Mouse (Mus musculus) thymus, postnatal 14 days (tissue): Measurements from ENCODE around the gene Cep85l.

Experiments
- DNase-seq: peaks from one replicate; pipeline ENCODE4 v3.0.0; 2021

The Cep85l gene

GRCm38 (mm10) chr10:53341288-53341965 lies 38.3 kb downstream of the Cep85l start:
- no peak for DNase-seq

DNA sequence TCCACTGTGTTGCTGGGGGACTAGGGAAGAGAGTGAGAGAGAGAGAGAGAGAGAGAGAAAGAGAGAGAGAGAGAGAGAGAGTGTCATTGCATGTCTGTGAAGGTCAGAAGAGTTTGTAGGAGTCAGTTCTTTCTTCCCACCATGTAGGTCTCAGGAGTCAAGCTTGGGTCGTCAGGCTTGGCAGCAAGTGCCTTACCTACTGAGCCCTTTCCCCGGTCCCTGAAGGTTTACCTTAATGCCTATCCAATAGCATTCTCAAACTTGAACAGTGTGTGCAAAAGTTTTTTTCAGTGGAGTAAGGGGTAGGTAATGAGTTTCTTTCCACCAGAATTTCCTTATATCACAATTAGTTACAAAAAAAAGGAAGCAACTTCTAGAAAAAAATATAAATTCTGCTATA lies 40.7 kb downstream of the Cep85l start:
- DNase-seq: no peak

DNA sequence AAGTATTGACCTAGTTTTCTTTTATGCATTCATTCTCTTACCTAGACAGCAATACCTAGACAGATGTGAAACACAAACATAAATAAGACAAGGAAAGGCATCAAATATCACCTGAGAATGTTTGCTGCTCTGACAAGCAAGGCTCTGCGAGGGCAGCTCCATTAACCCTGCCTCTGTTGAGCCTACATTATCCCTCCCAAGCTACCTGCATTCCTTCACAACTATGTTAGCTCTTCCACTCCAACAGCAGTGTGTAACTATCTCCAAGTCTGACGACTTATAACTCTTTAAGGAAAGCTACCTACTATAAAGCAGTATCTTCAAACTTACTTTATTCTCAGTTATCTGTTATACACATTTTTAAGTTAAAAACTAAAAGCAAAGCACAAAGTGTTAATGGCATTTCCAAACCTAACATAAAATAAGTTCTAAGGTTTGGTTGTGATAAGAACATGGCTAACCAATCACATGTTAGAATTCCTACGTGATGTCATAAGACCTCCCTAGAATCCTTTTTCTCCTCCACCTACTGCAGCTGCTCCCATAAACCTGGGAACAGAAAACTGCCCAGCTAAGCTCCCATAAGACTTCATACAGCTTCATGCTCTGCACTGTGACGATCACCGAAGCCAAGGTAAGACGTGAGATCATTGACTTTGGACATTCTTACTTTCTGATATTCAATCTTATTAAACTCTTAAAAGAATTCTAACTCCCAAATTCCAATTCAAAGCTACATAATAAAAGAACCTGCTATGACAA lies 42.4 kb downstream of the Cep85l start, which contains the start of gene Pln:
Gene Pln (plus strand): TSS at position 506 of the 762 bp plus-strand sequence.
- DNase-seq: no peak

DNA sequence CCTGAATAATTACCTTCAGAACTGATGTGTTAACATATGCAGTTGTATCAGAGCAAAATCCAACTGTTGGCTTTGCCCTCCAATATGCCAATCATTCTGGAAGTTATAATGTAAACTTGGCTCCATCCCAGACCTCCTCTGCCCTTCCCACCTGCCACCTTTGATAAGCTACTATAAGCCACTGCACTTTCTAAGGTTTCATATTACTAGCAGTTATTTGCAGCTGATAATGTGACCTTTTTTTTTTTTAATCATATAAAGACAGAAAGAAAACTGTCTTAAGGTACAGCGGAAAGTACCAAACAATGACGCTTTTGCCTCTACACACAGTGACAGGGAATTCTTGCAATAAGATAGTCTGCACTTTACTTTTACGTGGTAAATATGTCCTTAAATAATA lies 43.8 kb downstream of the Cep85l start:
- no peak for DNase-seq

- DNase-seq: no peak
These were observed 44.5 kb downstream of the Cep85l start for GRCm38 (mm10) chr10:53335266-53335665.

DNA sequence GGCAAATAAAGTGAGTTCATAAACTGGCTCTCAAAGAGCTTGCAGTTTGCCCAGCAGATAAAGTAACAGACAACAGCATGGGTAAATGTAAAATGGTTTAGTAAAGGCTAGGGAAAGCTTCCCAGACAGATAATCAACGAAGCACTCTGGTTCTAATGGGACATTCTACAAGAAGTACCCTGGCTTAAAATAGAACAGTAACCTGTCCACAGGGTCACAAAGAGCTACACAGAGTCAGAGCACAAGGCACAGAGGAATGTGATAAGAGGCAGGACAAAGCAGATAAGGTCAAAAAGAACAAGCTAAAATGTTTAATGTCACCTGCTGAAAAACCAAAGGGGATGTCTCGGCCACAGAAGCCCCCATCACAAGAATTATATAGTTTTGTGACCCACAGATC lies 47.0 kb downstream of the Cep85l start:
- DNase-seq: no peak

GRCm38 (mm10) chr10:53329257-53329656 lies 50.5 kb downstream of the Cep85l start:
- DNase-seq: no peak

GRCm38 (mm10) chr10:53326367-53326766 lies 53.4 kb downstream of the Cep85l start:
- no peak for DNase-seq

- DNase-seq: no peak
These were observed 55.1 kb downstream of the Cep85l start for GRCm38 (mm10) chr10:53324663-53325062.

DNA sequence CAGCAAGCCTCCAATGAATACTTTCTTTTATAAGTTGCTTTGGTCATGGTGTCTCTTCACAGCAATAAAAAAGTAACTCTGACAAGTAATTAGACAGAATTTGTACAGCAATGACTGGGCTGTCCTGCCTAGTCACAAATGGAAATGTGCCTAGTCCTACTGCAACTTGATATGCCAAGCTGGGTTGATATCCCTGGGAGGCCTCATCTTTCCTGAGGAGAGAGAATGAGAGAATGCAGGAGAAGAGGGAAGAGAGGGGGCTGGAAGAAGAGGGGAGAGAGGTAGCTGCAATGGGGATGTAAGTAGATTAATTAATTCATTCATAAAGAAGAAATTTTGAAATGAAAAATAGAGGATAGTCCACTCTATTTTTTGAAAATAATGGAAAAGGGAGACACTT lies 56.4 kb downstream of the Cep85l start:
- no peak for DNase-seq

DNA sequence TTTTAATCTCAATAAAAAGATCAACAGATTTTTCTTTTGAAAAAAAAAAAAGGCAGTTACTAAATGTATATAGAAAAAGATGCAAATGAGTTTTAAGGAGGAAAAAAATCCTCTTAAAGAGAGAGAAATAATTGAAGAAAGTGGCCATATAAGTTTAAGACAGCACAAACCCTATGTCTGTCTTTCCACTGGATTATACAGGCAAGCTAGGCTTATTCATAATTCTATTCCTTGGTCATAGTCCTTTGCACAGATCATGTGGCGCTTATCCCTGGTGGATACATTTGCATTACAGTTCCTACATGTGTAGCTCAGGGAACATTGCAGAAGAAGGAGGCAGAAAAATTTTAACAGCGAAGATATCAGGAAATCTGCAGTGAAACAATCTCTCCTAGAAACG lies 73.1 kb downstream of the Cep85l start:
- no peak for DNase-seq

DNA sequence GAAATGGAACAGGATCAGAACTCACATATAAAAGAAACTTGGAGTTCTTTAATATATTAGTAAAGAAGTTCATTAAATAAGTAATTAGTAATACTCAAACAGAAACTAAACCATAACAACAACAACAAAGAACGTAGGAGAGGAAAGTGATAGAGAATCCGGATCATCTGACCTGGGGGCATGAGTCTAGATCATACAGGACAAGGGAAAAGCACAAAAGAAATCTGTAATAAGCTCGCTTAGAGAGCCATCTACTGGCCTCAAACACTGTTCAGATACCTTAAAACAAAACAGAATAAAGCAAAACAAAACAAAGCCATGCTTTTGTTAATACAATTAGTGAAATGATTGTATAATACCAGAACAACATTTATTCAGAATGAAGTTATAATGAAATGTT lies 73.9 kb downstream of the Cep85l start:
- DNase-seq: no peak

DNA sequence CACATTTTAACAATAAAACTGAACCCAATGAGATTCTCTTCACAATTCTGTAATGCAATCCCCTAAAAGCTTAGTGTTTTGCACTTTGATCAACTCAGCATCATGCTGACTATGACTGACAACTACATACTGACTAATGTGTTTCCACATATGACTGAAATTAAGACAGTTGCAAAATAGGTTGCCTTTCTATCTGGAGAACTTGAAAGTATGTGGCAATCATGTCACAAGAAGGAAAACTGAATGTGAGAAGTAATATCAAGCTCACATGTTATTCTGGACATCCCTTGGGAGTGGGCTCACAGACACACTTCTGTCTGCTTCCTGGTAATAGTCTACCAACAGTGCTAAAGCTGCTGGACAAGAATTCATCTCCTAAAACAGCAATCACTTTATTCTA lies 94.6 kb downstream of the Cep85l start:
- no peak for DNase-seq

- no peak for DNase-seq
These were observed 107.5 kb downstream of the Cep85l start for GRCm38 (mm10) chr10:53272228-53272627.

DNA sequence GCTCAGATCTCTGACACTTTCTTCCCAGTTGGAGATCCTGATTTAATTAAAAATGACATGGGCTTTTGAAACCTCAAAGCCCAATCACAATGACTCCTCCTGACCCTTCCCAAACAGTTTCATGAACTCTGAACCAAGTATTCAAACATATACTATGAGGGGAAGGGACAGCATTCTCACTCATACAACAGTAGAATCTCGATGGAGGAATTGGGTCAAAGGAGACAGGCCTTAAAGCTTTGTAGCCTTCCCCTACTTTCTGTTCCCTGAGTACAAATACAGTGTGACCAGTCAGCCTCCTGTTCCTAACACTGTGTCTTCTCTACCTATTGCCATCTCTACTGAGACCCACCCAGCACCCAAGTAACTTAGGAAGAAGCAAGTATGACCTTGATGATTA lies 117.7 kb downstream of the Cep85l start:
- no peak for DNase-seq

GRCm38 (mm10) chr10:53235381-53235780 lies 144.4 kb downstream of the Cep85l start:
- DNase-seq: no peak

GRCm38 (mm10) chr10:53234683-53235082 lies 145.1 kb downstream of the Cep85l start:
- no peak for DNase-seq

- no peak for DNase-seq
These were observed 145.6 kb downstream of the Cep85l start for GRCm38 (mm10) chr10:53234086-53234613.

DNA sequence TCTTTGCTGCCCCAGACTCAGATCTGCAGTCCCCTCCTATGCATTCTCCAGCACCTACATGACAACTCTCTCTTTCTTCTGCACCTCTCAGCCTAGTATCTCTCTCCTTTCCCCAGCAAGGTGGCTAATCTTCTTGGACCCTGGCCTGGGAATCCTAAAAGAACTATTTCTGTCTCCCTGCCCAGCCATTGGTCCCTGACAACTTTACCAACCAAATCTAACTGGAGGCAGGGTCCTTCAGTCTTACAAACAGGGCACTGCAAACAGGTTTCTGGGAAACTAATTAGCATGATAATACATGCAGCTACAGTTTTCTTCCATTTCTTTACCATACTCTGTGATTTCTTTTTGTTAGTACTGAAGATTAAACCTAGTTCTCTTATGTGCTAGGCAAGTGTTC lies 148.9 kb downstream of the Cep85l start:
- DNase-seq: no peak

- no peak for DNase-seq
These were observed 150.6 kb downstream of the Cep85l start for GRCm38 (mm10) chr10:53229190-53229589.
